Mouse (Mus musculus) kidney, postnatal 10 days (tissue): ENCODE measurements around the gene Gpn1.

Source experiments
- DNase-seq: peaks from one replicate; pipeline ENCODE4 v3.0.0; 2021; ENCODE audit warnings: mixed read lengths

The Gpn1 gene

GRCm38 (mm10) chr5:31560352-31560751 lies 65.8 kb downstream of the Gpn1 start:
- DNase-seq, result no peak

GRCm38 (mm10) chr5:31562036-31562666 lies 67.6 kb downstream of the Gpn1 start:
- DNase-seq, result peak; percentile 82
